Mouse (Mus musculus): ENCODE measurements around the gene Zfp651. TPM values are rescaled to one million over a fixed set of nuclear protein-coding genes. Genes with fewer than 3 reads are reported as not detected.

Gene Zfp651
- polyA plus RNA-seq (2021; fragmentation: Nextera tagmentation) = 7.3 and 8.1 TPM in 2 replicates
- long read RNA-seq, experiment 1, full-length matches to known transcripts = 5 of 31 reads
- long read RNA-seq, experiment 1, partial matches to known transcripts = 13 of 31 reads
- long read RNA-seq, experiment 1, other reads (novel, unspliced or antisense) = 13 of 31 reads
- long read RNA-seq, experiment 2, partial matches to known transcripts = 8 of 12 reads
- long read RNA-seq, experiment 2, other reads (novel, unspliced or antisense) = 3 of 12 reads

DNA sequence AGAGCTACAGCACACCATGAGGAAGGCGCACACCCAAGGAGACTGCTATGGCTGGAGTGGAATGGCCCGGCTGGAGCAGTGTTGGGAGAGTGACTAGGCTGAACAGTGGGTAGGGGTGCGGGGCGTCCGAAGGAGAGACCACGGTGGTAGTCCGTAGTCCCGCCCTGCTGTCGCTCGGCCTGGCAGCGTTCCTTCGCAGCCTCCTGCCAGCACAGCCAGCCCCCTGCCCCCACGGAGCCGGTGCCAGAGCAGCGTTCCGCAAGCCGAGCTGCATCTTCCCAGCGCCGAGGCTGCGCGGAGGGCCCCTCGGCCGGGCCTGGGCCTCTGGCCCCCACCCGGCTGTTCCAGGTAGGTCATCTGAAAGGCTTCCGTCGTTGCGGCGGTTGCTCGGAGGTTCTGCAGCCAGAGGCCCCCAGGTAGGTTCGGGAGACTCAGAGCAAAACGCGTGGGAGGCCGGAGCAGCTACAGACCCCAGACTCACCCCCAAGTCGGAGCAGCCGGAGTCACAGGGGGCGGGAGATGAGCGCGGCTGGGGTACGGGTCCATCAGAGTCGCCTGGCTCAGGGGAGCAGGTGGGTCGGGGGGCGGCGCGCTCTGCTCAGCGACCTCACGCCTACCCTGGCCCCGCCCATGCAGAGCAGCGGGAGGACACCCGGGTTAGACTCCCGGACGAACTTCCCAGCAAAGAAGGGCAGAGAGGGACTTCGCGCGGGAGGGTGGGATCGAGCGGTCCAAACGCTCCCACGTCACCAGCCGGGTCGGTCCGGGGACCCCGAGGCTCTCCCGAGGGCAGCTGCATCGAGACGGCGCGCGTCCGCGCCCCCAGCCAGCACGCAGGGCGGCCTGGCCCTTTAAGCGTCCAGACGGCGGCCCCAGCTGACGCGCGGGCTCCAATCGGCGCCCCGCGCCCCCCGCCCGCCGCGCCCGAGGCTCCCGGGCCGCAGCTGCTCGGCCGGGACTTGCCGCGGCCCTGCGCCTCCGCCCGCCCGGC is at the start of gene Zfp651:
Gene Zfp651, plus strand, starts transcription at position 240 of the 991 bp plus-strand sequence.

DNA sequence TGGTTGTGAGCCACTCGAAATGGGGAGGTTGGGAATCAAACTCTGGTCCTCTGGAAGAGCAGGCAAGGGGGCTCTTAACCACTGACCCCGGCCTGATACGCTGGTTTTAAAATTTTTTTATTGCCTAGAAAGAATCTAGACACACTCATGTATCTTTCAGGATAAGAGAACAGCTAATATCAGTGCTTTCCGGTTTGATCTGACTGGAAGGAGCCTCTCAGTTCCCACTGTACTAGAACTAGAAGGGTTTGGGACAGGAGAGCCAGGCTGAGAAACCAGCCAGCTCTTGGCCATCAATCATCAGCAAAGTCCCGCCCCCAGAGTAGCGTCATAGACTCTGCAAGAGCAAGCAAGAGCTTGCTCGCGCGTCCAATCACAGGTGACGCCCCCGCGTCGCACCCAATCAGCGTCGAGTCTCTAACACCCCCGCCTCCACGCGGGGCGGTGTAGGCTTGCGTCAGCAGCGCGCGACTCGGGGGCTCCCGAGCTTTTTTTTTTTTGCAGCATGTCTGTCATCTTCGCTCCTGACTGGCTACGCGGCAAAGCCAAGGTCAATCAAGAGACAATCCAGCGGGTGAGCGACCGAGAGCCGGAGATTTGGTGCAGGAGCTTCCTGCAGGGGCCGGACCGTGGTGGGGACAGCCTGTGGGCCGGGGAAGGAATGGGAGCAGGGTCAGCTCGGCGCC is 49.1 kb upstream of the Zfp651 start, which contains the start of gene Ss18l2:
Gene Ss18l2, plus strand, starts transcription at position 432 of the 686 bp plus-strand sequence.

GRCm38 (mm10) chr9:121718792-121719318 is 40.3 kb upstream of the Zfp651 start, which contains the start of gene Nktr:
Nktr (plus strand) TSS chr9:121719169.

GRCm38 (mm10) chr9:121777484-121778065 is 18.4 kb downstream of the Zfp651 start, which contains the start of gene Klhl40:
Klhl40 (plus strand) TSS chr9:121777607.

GRCm38 (mm10) chr9:121791757-121792521 is 32.8 kb downstream of the Zfp651 start, which contains the start of gene Hhatl:
Hhatl (minus strand) TSS chr9:121792507.

Other genes starting within 250 kb of the Zfp651 start
- gene Lyzl4, start 117.2 kb upstream of the Zfp651 start, polyA plus RNA-seq (2021; fragmentation: Nextera tagmentation) = 1.3 and 3.2 TPM in 2 replicates
- gene Vipr1, start 116.6 kb upstream of the Zfp651 start, polyA plus RNA-seq (2021; fragmentation: Nextera tagmentation) = 2.2 and 3.0 TPM in 2 replicates
- 4.9 and 9.2 TPM in 2 replicates for gene Sec22c, start 53.8 kb upstream of the Zfp651 start, polyA plus RNA-seq (2021; fragmentation: Nextera tagmentation)
- 339 and 487 TPM in 2 replicates for gene Ss18l2, start 49.0 kb upstream of the Zfp651 start, polyA plus RNA-seq (2021; fragmentation: Nextera tagmentation)
- 15.9 and 20.9 TPM in 2 replicates for gene Nktr, start 40.2 kb upstream of the Zfp651 start, polyA plus RNA-seq (2021; fragmentation: Nextera tagmentation)
- 7.3 and 9.7 TPM in 2 replicates for gene Klhl40, start 18.3 kb downstream of the Zfp651 start, polyA plus RNA-seq (2021; fragmentation: Nextera tagmentation)
- 17.1 and 18.6 TPM in 2 replicates for gene Hhatl, start 33.2 kb downstream of the Zfp651 start, polyA plus RNA-seq (2021; fragmentation: Nextera tagmentation)
- gene Ccdc13, start 80.1 kb downstream of the Zfp651 start, polyA plus RNA-seq (2021; fragmentation: Nextera tagmentation) = 10.9 and 11.3 TPM in 2 replicates
- 255 and 284 TPM in 2 replicates for gene Higd1a, start 99.0 kb downstream of the Zfp651 start, polyA plus RNA-seq (2021; fragmentation: Nextera tagmentation)
- gene Ackr2, start 139.0 kb downstream of the Zfp651 start, polyA plus RNA-seq (2021; fragmentation: Nextera tagmentation) = 1.2 and 1.5 TPM in 2 replicates
- 0.09 TPM in 1 of 2 replicates, not detected in the other for gene Cyp8b1, start 157.0 kb downstream of the Zfp651 start, polyA plus RNA-seq (2021; fragmentation: Nextera tagmentation)
- gene Fam198a, start 191.7 kb downstream of the Zfp651 start, polyA plus RNA-seq (2021; fragmentation: Nextera tagmentation) = 2.7 and 3.5 TPM in 2 replicates
- gene Pomgnt2, start 237.8 kb downstream of the Zfp651 start, polyA plus RNA-seq (2021; fragmentation: Nextera tagmentation) = 40.9 and 43.0 TPM in 2 replicates

Measured in left cerebral cortex, adult 6 months (tissue).